Mouse (Mus musculus): ENCODE measurements around the gene Uchl1. TPM values are rescaled to one million over a fixed set of nuclear protein-coding genes. Genes with fewer than 3 reads are reported as not detected.
A peak's percentile ranks its signal among the peaks of the same experiment; 100 is the strongest.

Uchl1 gene
- polyA plus RNA-seq, 1 experiment from 2014 or later: 600 TPM

DNA sequence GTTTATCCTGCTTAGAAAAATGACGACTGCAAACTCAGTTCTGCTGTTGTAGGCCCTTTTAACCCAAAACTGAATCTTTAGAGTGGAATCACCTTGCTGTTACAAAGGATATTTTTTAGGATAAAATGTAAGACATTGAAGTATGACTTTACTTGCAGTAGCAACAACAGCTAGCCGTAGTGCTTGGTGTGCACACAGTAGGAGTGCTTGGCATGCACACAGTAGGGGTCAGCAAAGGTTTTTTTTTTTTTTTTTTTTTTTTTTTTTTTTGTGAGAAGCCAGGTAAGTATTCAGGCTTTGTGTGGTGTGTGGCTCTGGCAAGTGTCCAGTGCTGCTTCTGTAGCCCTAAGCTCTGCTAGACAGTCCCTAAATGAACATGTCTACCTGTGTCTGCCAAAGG is 10.0 kb downstream of the Uchl1 start:
- no peaks in the 10 kb centered on the region for H3K27me3 ChIP-seq
- no peak overlapping the region for H3K4me3 ChIP-seq
- H3K36me3 ChIP-seq: peaks cover 88% of the 10 kb centered on the region
- no peak overlapping the region for H3K27ac ChIP-seq
- no peak overlapping the region for H3K9ac ChIP-seq
- H3K4me1 ChIP-seq: no peaks in the 10 kb centered on the region
- 94% methylated on average over 2 of the region's 2 CpGs for WGBS
- ATAC-seq (ENCODE audit: low FRiP score): no peak
- H3K9me3 ChIP-seq (replicated peaks): no peaks in the 10 kb centered on the region
- H3K4me2 ChIP-seq (replicated peaks): no peak overlapping the region

DNA sequence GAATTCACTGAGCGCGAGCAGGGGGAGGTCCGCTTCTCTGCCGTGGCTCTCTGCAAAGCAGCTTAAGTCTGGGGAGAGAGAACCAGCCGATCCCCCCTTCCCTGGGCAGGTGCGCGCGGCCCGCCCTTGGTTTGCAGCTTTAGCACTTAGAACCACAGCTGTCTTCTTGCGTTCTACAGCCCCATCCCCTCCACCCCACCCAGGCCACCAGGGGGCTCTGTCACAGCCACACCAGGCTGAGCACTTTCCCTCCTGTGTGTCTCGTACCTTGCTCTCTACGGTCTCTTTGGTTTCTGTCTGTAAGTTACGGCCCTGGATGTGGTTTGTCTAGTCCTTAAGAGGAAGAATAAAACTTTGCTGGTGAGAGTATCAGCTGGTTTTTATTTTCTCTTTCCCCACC is 11.0 kb downstream of the Uchl1 start:
- H3K4me2 ChIP-seq (replicated peaks): no peak overlapping the region
- no peak overlapping the region for H3K27ac ChIP-seq
- H3K9ac ChIP-seq: no peak overlapping the region
- peaks cover 79% of the 10 kb centered on the region for H3K36me3 ChIP-seq
- ATAC-seq (ENCODE audit: low FRiP score): no peak
- no peak overlapping the region for H3K4me3 ChIP-seq
- H3K27me3 ChIP-seq: no peaks in the 10 kb centered on the region
- H3K4me1 ChIP-seq: no peaks in the 10 kb centered on the region
- 89% methylated on average over 13 of the region's 13 CpGs for WGBS
- no peaks in the 10 kb centered on the region for H3K9me3 ChIP-seq (replicated peaks)

DNA sequence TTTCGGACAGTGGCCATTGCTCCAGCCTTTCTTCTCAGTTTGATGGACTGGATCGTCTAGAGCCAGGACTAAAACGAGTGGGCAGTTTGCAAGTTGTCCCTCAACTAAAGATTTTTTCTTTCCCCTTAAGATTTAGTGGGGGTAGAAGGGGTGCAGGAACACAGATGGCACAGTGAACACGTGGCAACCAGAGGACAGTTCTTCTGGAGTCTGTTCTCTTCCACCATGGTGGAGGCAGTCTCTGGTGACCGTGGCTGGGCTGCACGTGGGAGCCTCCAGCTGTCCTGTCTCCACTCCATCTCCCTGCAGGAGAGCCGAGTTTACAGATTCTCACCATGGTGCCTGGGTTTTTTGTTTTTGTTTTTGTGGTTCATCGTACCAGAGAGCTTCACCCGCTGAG is 11.8 kb downstream of the Uchl1 start:
- WGBS: 67% methylated on average over 9 of the region's 9 CpGs
- no peak overlapping the region for H3K4me3 ChIP-seq
- H3K27me3 ChIP-seq: no peaks in the 10 kb centered on the region
- H3K4me2 ChIP-seq (replicated peaks): no peak overlapping the region
- no peaks in the 10 kb centered on the region for H3K4me1 ChIP-seq
- H3K9me3 ChIP-seq (replicated peaks): no peaks in the 10 kb centered on the region
- no peak overlapping the region for H3K27ac ChIP-seq
- H3K9ac ChIP-seq: no peak overlapping the region
- ATAC-seq (ENCODE audit: low FRiP score): no peak
- H3K36me3 ChIP-seq: peaks cover 70% of the 10 kb centered on the region

DNA sequence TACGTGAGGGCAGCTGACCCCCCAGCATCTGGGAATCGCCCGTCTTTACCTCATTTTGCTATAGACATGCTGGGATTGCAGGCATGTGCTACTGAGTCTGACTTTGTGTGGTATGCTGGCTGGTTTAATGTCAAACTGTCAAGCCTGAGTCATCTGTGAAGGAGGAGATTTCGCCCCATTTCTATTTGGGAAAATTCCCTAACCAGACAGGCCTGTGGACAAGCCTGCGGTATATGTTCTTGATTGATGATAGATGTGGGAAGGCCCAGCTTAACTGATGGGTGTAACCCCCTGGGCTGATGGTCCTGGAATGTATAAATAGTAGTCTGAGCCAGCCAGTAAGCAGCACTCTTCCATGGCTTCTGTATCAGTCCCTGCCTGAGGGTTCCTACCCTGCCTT is 12.4 kb downstream of the Uchl1 start:
- Histone ChIP-seq H3K9ac (no peak overlapping the region), H3K27ac (no peak overlapping the region), H3K4me3 (no peak overlapping the region), H3K36me3 (peaks cover 64% of the 10 kb centered on the region), H3K4me1 (no peaks in the 10 kb centered on the region), H3K27me3 (no peaks in the 10 kb centered on the region), H3K9me3 (replicated peaks) (no peaks in the 10 kb centered on the region), H3K4me2 (replicated peaks) (no peak overlapping the region)
- 89% methylated on average over 5 of the region's 5 CpGs for WGBS
- ATAC-seq (ENCODE audit: low FRiP score): no peak

DNA sequence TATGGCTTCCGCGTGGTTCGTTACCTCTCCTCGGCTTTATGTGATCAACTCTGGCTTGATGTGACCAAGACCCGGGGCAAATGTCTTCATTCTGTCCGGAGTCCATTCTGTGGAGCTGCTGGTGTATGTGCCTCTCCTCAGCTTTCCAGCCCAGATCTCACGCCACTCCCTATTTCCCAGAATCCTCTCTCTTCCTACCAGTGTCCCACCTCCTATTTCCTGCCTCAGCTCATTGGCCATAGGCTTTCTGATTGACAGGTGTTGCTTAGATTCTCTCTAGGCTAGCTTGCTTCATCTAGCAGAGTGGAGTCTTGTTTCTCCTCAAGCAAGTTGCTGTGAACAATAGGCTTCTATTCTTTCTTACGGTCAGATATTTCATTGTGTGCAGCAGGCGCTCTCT is 13.9 kb downstream of the Uchl1 start:
- H3K4me2 ChIP-seq (replicated peaks): no peak overlapping the region
- H3K9me3 ChIP-seq (replicated peaks): no peaks in the 10 kb centered on the region
- H3K36me3 ChIP-seq: peaks cover 49% of the 10 kb centered on the region
- H3K4me3 ChIP-seq: no peak overlapping the region
- no peak overlapping the region for H3K27ac ChIP-seq
- no peaks in the 10 kb centered on the region for H3K4me1 ChIP-seq
- ATAC-seq (ENCODE audit: low FRiP score): no peak
- no peak overlapping the region for H3K9ac ChIP-seq
- 88% methylated on average over 9 of the region's 9 CpGs for WGBS
- no peaks in the 10 kb centered on the region for H3K27me3 ChIP-seq

DNA sequence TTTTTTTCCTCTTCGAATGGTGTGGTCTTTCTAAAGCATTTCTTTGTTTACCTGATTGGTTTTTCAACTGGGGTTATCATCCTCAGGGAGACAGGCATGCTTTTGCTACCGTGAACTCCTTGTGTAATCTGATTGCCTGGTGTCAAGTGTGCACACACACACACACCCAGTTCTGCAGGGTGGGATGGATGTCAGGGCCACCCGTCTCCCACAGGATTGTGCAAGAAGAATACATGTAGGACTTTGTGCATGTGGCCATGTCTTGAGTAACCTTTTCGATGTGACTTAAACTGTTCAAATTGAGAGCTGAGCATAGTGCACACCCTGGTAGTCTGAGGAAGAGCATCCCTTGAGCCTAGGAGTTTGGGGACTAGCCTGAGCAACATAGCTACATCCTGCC is 17.3 kb downstream of the Uchl1 start:
- WGBS: 86% methylated on average over 4 of the region's 4 CpGs

DNA sequence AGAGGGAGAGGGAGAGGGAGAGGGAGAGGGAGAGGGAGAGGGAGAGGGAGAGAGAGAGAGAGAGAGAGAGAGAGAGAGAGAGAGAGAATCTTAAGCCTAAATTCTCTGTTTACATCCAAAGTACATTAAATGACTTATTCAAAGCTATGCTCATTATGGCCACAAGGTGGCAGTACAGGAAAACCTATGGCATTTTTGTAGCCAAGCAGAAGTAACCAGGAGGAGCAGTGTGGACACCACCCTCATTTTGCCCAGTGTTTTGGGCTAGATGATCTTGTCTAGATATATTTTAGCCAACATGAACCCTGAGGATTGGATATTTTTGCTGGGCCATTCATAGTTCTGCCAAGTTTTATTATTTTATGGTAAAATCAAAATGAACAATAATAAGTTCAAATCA is 21.2 kb downstream of the Uchl1 start:
- ATAC-seq (ENCODE audit: low FRiP score): peak; percentile 71
- H3K4me2 ChIP-seq (replicated peaks): no peak overlapping the region
- no peak overlapping the region for H3K4me3 ChIP-seq
- H3K4me1 ChIP-seq: no peaks in the 10 kb centered on the region
- H3K36me3 ChIP-seq: no peaks in the 10 kb centered on the region
- H3K27me3 ChIP-seq: no peaks in the 10 kb centered on the region; the same call in 1 of the 2 replicates
- H3K9ac ChIP-seq: no peak overlapping the region
- H3K27ac ChIP-seq: no peak overlapping the region
- H3K9me3 ChIP-seq (replicated peaks): no peaks in the 10 kb centered on the region

More for the DNA sequence above, 17.3 kb downstream of the Uchl1 start:
- H3K27me3 ChIP-seq: no peaks in the 10 kb centered on the region; the same call in 1 of the 2 replicates
- H3K27ac ChIP-seq: no peak overlapping the region
- H3K4me1 ChIP-seq: no peaks in the 10 kb centered on the region
- no peak overlapping the region for H3K4me2 ChIP-seq (replicated peaks)
- peaks cover 16% of the 10 kb centered on the region for H3K36me3 ChIP-seq
- no peak overlapping the region for H3K9ac ChIP-seq
- no peak overlapping the region for H3K4me3 ChIP-seq
- H3K9me3 ChIP-seq (replicated peaks): no peaks in the 10 kb centered on the region
- ATAC-seq (ENCODE audit: low FRiP score): no peak

DNA sequence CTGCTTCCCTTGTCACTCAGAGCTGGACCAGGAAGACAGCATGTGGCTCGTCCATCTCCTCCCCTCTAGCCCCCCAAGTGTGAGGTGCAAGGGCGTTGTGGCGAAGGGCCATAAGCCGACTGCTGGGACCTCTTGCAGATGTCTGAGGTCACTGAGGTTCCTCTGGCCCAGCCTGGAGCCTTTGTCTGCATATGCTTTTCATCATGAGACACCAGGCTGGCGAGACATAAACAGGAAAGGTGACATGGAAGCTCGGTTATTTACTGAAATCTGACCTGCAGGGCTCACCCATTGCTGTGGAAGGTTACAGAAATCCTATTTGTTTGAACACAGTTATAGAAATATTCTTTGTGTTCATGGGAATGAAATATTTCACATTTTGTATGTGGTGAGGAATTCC is 24.0 kb downstream of the Uchl1 start:
- Histone ChIP-seq H3K4me2 (replicated peaks) (no peak overlapping the region), H3K36me3 (no peaks in the 10 kb centered on the region), H3K4me3 (no peak overlapping the region), H3K9me3 (replicated peaks) (no peaks in the 10 kb centered on the region), H3K9ac (no peak overlapping the region), H3K27ac (no peak overlapping the region), H3K27me3 (no peaks in the 10 kb centered on the region; the same call in 1 of the 2 replicates), H3K4me1 (peaks cover 4% of the 10 kb centered on the region; the same call in 1 of the 2 replicates)
- ATAC-seq (ENCODE audit: low FRiP score): no peak
- 57% methylated on average over 6 of the region's 6 CpGs for WGBS

DNA sequence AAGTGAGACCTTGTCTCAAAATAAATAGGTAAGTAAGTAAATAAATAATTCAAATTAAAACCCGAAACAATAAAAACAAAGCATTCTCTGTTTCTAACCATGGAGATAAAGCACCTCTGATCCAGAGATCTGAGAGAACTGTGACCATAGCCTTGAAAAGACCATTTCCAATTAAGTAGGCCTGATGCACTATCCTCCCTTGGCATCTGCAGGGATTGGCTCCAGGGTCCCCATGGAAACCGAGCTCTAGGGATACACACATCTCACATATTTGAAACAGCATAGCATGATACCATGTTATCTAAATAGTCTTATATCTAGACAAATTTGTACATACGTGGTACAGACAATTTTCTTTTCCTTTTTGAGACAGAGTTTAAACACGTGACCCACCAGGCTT is 26.1 kb downstream of the Uchl1 start:
- Histone ChIP-seq H3K4me2 (replicated peaks) (no peak overlapping the region), H3K36me3 (no peaks in the 10 kb centered on the region), H3K4me1 (peaks cover 4% of the 10 kb centered on the region; the same call in 1 of the 2 replicates), H3K27me3 (no peaks in the 10 kb centered on the region), H3K4me3 (no peak overlapping the region), H3K9ac (no peak overlapping the region), H3K9me3 (replicated peaks) (no peaks in the 10 kb centered on the region), H3K27ac (no peak overlapping the region)
- 85% methylated on average over 4 of the region's 4 CpGs for WGBS
- no peak for ATAC-seq (ENCODE audit: low FRiP score)

DNA sequence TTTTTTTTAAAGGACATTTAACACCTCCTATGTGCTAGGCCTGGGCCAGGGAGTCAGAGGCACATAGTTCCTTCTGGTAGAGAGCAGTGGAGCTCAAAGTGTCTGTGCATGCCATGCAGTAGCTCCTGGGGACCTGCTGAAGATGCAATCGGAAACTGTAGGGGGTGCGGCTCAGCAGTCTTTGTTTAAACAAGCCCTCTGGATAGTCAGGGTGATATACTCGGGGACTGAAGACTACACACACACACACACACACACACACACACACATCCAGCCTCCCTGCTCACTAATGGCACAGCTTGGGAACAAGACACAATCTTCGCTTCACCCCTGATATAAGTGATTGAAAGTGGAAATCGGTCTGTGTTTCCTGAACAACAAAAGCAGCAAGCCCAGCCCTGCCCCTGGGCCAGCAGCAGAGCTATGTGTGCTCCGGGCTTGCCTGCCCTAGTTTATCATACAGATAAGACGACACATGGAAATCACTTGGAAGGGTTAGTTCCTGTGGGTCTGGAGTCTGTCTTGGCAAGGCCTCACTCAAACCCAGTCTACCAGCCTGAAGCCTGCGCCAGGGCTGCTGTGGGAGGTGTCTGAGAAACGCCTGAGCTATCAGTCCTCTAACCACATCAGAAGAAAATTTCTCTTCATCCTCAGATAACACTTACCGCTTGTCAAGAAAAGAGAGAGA is 27.6 kb downstream of the Uchl1 start:
- Histone ChIP-seq H3K4me3 (no peak overlapping the region), H3K4me1 (peaks cover 4% of the 10 kb centered on the region; the same call in 1 of the 2 replicates), H3K4me2 (replicated peaks) (no peak overlapping the region), H3K9me3 (replicated peaks) (no peaks in the 10 kb centered on the region), H3K27ac (no peak overlapping the region), H3K9ac (no peak overlapping the region), H3K27me3 (no peaks in the 10 kb centered on the region), H3K36me3 (no peaks in the 10 kb centered on the region)
- no peak for ATAC-seq (ENCODE audit: low FRiP score)
- WGBS: 54% methylated on average over 10 of the region's 10 CpGs

DNA sequence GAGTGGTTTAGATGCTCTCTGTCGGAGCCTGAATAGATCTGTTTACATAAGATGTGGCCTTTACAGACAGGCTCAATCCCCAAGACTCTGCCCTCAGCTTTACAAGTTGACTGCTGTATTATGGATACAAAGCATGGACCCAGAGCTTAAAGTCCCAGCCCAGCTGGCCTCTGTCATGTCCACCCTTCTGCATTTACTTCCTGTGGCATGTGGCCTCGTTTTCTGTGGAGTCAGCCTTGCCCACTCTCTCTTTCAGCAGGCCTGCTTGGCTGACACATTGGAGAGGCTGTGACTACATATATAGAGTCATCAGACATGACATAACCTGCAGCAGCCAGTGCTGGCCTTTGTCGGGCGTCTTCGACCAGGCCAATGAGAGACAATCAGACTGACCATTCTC is 32.0 kb downstream of the Uchl1 start:
- no peak overlapping the region for H3K4me3 ChIP-seq
- ATAC-seq (ENCODE audit: low FRiP score): no peak
- no peak overlapping the region for H3K9ac ChIP-seq
- peaks cover 4% of the 10 kb centered on the region; the same call in 1 of the 2 replicates for H3K4me1 ChIP-seq
- no peak overlapping the region for H3K27ac ChIP-seq
- no peaks in the 10 kb centered on the region for H3K27me3 ChIP-seq
- H3K9me3 ChIP-seq (replicated peaks): no peaks in the 10 kb centered on the region
- WGBS: 79% methylated on average over 5 of the region's 5 CpGs
- H3K36me3 ChIP-seq: no peaks in the 10 kb centered on the region
- no peak overlapping the region for H3K4me2 ChIP-seq (replicated peaks)

DNA sequence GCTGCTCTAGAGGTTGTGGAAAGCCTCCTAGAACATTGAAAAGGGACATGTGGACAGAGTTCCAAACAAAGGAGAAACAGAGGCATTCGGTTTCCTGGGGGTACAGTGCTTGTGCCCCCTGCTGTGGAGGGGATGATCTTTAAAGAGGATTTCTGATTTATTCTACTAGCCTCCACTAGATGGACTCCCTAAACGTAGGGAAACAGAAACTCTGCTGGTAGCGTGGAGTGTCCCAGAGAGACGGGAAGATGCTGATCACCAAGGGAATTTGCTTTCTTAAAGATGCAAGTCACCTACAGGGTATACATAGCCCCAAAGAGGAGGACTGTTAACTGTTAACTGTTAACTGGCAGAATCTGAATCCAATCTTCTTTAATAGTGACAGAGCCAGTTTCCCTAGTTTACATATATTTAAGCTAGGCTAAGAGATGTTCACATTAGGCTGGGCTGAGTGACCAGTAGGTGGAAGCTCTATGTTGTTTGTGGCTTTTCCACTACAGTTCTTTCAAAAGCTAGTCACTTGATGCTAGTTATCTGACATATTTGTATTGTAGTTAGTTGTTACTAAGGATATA is 34.6 kb downstream of the Uchl1 start:
- 0 out of 2 replicates have a peak, but pooled peaks cover 2% of the 10 kb centered on the region for H3K27me3 ChIP-seq
- no peak overlapping the region for H3K4me3 ChIP-seq
- no peak overlapping the region for H3K4me2 ChIP-seq (replicated peaks)
- H3K27ac ChIP-seq: no peak overlapping the region
- 13% methylated on average over 4 of the region's 4 CpGs for WGBS
- 0 out of 2 replicates have a peak, but pooled peaks cover 2% of the 10 kb centered on the region for H3K4me1 ChIP-seq
- 0 out of 2 replicates have a peak, but pooled peaks have one; percentile 56 for ATAC-seq (ENCODE audit: low FRiP score)
- H3K9me3 ChIP-seq (replicated peaks): no peaks in the 10 kb centered on the region
- no peaks in the 10 kb centered on the region for H3K36me3 ChIP-seq
- no peak overlapping the region for H3K9ac ChIP-seq

DNA sequence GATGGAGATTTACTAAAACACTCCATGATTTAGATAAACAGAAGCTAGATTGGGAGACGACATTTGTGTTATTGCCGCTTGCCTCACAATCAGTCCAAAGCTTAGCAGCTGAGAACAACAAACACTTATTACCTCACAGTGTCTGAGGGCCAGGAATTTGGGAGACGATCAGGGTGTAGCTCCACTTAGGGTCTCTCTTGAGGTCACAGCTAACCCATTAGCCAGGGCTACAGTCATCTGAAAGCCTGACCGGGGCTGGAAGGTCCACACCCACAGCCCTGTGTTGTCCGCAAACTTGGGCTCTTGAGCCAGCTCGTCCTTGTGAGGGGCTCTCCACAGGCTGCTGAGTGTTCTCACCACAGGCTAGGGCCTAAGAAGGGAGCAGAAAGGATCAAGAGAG is 36.9 kb downstream of the Uchl1 start:
- no peak for ATAC-seq (ENCODE audit: low FRiP score)
- no peaks in the 10 kb centered on the region for H3K36me3 ChIP-seq
- 0 out of 2 replicates have a peak, but pooled peaks cover 2% of the 10 kb centered on the region for H3K4me1 ChIP-seq
- WGBS: 68% methylated on average over 6 of the region's 6 CpGs
- H3K9me3 ChIP-seq (replicated peaks): no peaks in the 10 kb centered on the region
- H3K27ac ChIP-seq: no peak overlapping the region
- H3K4me3 ChIP-seq: no peak overlapping the region
- H3K4me2 ChIP-seq (replicated peaks): no peak overlapping the region
- H3K9ac ChIP-seq: no peak overlapping the region
- H3K27me3 ChIP-seq: 0 out of 2 replicates have a peak, but pooled peaks cover 2% of the 10 kb centered on the region
